Mouse (Mus musculus): ENCODE results near the gene Ammecr1.

DNA sequence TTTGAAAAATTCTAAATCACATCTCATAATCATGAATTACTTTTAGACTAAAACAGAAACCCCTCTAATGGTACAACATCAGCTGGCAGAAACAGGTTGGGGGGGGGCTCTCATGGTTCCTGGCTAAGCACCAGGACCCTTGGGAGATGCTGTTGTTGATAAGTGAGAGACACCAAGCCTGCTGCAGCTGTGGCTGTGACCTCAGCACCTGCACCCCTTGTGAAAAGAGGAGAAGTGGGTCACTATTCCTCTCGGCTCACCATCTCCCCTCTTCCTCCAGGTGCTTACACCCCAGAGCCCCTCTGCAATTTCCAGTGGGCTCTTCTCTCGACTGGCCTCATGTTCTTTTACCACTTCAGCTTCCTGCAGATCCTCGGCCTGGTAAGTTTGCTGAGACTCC lies 134.3 kb downstream of the Ammecr1 start:
- TF ChIP-seq CTCF (IDR thresholded peaks at IDR 0.05), result no peak
- no peak for TF ChIP-seq EP300 (IDR thresholded peaks at IDR 0.05)
